Mouse (Mus musculus): ENCODE measurements at regions not wholly inside any gene's neighbourhood (a gene's known extent, or its start where the extent isn't known, plus 50 kb on each side); places are given as distances from the start of the nearest gene placed in this dataset.

DNA sequence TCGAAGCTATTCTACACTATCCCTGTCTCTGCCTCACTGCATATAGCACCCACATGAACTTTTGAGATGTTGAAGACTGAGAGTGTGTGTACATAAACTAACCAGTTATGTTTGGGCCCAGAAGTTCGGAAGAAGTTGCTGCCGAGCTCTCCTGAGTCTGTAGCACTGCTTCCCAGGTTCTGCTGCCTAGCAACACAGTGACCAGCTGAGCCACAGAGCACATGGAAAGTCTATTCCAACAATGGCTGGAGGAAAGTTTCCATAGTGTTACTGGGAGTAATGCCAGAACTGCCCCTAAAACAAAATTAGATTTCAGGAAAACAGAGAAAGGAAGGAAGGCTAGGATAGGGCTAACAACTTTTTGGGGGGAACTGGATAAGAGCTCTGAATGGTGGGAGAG is 489.2 kb upstream of the Marcks start:
- H3K79me2 ChIP-seq (replicated peaks; ENCODE audit: control insufficient read depth, insufficient read depth, low read length) = no peaks in the 10 kb centered on the region
- intact Hi-C loops (cut with DNase I) = no loop called here
- H3K36me3 ChIP-seq (ENCODE audit: control insufficient read depth, insufficient read depth, low read length) = no peaks in the 10 kb centered on the region
- TF ChIP-seq POLR2A (IDR thresholded peaks at IDR 0.05; ENCODE audit: insufficient read depth, low read depth, low read length) (no peak), EP300 (IDR thresholded peaks at IDR 0.05; ENCODE audit: insufficient read depth, low read depth, low read length) (no peak), CTCF (IDR thresholded peaks at IDR 0.05) (no peak)
- peaks cover 2% of the 10 kb centered on the region for H3K4me1 ChIP-seq (ENCODE audit: control insufficient read depth, insufficient read depth, low read length)
- H3K9ac ChIP-seq (ENCODE audit: low read depth, low read length) = no peak overlapping the region
- no peak overlapping the region for H3K4me3 ChIP-seq
- no peak overlapping the region for H3K27ac ChIP-seq
- WGBS = 57% methylated on average over 3 of the region's 3 CpGs
- no peaks in the 10 kb centered on the region for H3K27me3 ChIP-seq (ENCODE audit: control insufficient read depth, insufficient read depth, low read length)
- DNase-seq = peak in 1 of 2 experiments; percentile 13

DNA sequence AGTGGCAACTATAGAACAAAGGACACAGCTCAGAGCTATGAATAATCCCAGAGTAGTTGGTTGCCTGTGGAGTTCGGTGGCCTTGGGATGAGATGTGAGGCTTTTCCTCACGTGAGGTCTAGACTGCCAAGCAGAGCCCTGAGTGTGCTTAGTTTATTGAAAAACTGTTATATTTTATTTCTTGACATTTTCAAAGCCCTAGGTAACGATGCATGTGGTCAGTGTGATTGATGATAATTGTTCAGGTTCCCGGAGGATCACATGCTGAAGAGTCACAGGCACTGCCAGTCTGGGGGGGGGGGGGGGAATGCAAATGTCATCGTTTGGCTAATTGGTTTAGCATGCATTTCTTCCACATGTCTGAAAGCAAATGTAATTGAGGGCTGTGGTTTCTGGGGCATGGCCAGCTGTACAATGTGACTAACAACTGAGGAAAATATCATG is 488.1 kb upstream of the Marcks start:
- Histone ChIP-seq H3K36me3 (ENCODE audit: control insufficient read depth, insufficient read depth, low read length) (no peaks in the 10 kb centered on the region), H3K4me1 (ENCODE audit: control insufficient read depth, insufficient read depth, low read length) (peaks cover 2% of the 10 kb centered on the region), H3K9ac (ENCODE audit: low read depth, low read length) (no peak overlapping the region), H3K27me3 (ENCODE audit: control insufficient read depth, insufficient read depth, low read length) (no peaks in the 10 kb centered on the region), H3K4me3 (no peak overlapping the region), H3K79me2 (replicated peaks; ENCODE audit: control insufficient read depth, insufficient read depth, low read length) (no peaks in the 10 kb centered on the region), H3K27ac (no peak overlapping the region)
- DNase-seq = no peak
- TF ChIP-seq EP300 (IDR thresholded peaks at IDR 0.05; ENCODE audit: insufficient read depth, low read depth, low read length) (no peak), POLR2A (IDR thresholded peaks at IDR 0.05; ENCODE audit: insufficient read depth, low read depth, low read length) (no peak), CTCF (IDR thresholded peaks at IDR 0.05) (no peak)
- intact Hi-C loops (cut with DNase I) = no loop called here
- 81% methylated on average over 5 of the region's 5 CpGs for WGBS

DNA sequence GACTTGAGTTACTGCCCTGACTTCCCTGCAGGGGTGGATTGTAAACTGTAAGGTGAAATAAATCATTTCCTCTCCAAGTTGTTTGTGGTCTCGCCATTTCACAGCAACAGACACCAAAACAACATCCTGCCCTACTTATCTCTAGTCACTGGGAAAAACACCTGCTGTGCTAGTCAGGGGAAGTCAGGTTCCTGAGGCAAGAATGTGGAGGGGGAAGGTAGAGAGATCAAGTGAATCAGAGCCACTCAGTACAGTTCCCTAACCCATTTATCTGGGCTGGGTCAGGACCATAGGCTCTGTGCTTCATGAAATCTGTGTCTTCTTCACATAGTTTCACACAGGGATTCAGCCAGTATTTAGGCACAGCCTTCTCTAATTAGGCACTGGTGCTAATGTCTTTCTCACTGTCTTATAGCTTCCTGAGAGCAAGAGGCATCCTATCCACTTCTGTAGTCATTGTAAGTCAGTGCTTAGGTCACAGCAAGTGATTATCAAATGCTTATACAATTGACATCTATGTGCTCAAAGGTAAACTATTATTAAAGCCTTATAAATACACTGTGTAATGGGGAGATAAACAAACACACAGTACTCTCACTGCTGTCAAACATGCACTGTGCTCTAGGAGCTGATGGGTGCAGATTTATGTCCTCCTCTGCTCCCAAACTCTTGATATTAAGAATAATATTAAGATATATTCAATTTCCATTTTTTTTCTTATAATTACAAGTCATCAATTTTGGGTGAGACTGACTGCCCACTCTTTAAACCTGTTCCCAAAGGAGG is 487.4 kb upstream of the Marcks start:
- intact Hi-C loops (cut with DNase I) = no loop called here
- 55% methylated on average over 1 of the region's 1 CpGs for whole genome bisulfite sequencing

DNA sequence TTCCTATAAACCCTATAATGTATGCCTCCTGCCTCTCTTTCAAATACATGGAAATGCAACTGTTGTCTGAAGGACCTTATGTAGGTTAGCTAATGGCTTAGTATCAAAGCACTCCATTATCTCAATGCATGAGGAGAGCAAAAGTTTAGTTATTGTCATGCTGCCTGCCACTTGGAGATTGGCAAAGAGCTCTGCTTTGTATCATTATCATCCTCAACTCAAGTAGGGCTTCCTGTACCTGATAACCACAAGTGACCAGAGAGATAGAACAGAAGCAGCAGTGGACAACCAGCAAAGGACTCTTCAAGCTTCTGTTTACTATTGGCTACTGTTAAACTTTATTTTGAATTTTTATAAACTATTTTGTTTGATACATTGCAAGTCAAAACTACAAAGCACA is 484.3 kb upstream of the Marcks start:
- no peaks in the 10 kb centered on the region for H3K27me3 ChIP-seq (ENCODE audit: control insufficient read depth, insufficient read depth, low read length)
- no peaks in the 10 kb centered on the region for H3K36me3 ChIP-seq (ENCODE audit: control insufficient read depth, insufficient read depth, low read length)
- peaks cover 4% of the 10 kb centered on the region for H3K4me1 ChIP-seq (ENCODE audit: control insufficient read depth, insufficient read depth, low read length)
- DNase-seq = no peak
- intact Hi-C loops (cut with DNase I) = no loop called here
- H3K9ac ChIP-seq (ENCODE audit: low read depth, low read length) = no peak overlapping the region
- no peaks in the 10 kb centered on the region for H3K79me2 ChIP-seq (replicated peaks; ENCODE audit: control insufficient read depth, insufficient read depth, low read length)
- no peak overlapping the region for H3K4me3 ChIP-seq
- H3K27ac ChIP-seq = no peak overlapping the region
- TF ChIP-seq POLR2A (IDR thresholded peaks at IDR 0.05; ENCODE audit: insufficient read depth, low read depth, low read length) (no peak), CTCF (IDR thresholded peaks at IDR 0.05) (no peak), EP300 (IDR thresholded peaks at IDR 0.05; ENCODE audit: insufficient read depth, low read depth, low read length) (no peak)

More for the DNA sequence above, 487.4 kb upstream of the Marcks start:
- Histone ChIP-seq H3K79me2 (replicated peaks; ENCODE audit: control insufficient read depth, insufficient read depth, low read length) (no peaks in the 10 kb centered on the region), H3K9ac (ENCODE audit: low read depth, low read length) (no peak overlapping the region), H3K4me3 (no peak overlapping the region), H3K27ac (no peak overlapping the region), H3K36me3 (ENCODE audit: control insufficient read depth, insufficient read depth, low read length) (no peaks in the 10 kb centered on the region), H3K27me3 (ENCODE audit: control insufficient read depth, insufficient read depth, low read length) (no peaks in the 10 kb centered on the region), H3K4me1 (ENCODE audit: control insufficient read depth, insufficient read depth, low read length) (peaks cover 2% of the 10 kb centered on the region)
- TF ChIP-seq EP300 (IDR thresholded peaks at IDR 0.05; ENCODE audit: insufficient read depth, low read depth, low read length) = no peak
- TF ChIP-seq POLR2A (IDR thresholded peaks at IDR 0.05; ENCODE audit: insufficient read depth, low read depth, low read length) = no peak
- TF ChIP-seq CTCF (IDR thresholded peaks at IDR 0.05) = no peak
- no peak for DNase-seq

DNA sequence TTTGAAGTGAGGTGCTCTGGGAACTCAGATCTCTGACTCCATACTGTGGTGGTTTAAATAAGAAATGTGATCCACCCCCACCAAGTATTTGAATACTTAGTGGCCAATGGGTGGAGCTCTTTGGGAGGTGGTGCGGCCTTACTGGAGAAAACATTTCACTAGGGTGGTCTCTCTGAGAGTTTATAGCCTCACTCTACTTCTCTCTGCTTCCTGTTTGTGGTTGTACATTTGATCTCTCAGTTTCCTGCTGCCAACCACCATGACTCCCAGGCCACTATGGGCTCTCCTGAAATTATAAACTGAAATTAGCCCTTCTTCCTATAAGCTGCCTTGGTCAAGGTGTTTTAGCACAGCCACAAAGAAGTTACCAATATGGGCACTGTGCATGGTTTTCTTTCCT is 479.9 kb upstream of the Marcks start:
- intact Hi-C loops (cut with DNase I) = no loop called here
- no peak for DNase-seq
- Histone ChIP-seq H3K4me1 (ENCODE audit: control insufficient read depth, insufficient read depth, low read length) (peaks cover 2% of the 10 kb centered on the region), H3K79me2 (replicated peaks; ENCODE audit: control insufficient read depth, insufficient read depth, low read length) (no peaks in the 10 kb centered on the region), H3K27ac (no peak overlapping the region), H3K27me3 (ENCODE audit: control insufficient read depth, insufficient read depth, low read length) (no peaks in the 10 kb centered on the region), H3K9ac (ENCODE audit: low read depth, low read length) (no peak overlapping the region), H3K4me3 (no peak overlapping the region), H3K36me3 (ENCODE audit: control insufficient read depth, insufficient read depth, low read length) (no peaks in the 10 kb centered on the region)
- WGBS = 90% methylated on average over 1 of the region's 1 CpGs
- TF ChIP-seq POLR2A (IDR thresholded peaks at IDR 0.05; ENCODE audit: insufficient read depth, low read depth, low read length) (no peak), EP300 (IDR thresholded peaks at IDR 0.05; ENCODE audit: insufficient read depth, low read depth, low read length) (no peak), CTCF (IDR thresholded peaks at IDR 0.05) (no peak)

DNA sequence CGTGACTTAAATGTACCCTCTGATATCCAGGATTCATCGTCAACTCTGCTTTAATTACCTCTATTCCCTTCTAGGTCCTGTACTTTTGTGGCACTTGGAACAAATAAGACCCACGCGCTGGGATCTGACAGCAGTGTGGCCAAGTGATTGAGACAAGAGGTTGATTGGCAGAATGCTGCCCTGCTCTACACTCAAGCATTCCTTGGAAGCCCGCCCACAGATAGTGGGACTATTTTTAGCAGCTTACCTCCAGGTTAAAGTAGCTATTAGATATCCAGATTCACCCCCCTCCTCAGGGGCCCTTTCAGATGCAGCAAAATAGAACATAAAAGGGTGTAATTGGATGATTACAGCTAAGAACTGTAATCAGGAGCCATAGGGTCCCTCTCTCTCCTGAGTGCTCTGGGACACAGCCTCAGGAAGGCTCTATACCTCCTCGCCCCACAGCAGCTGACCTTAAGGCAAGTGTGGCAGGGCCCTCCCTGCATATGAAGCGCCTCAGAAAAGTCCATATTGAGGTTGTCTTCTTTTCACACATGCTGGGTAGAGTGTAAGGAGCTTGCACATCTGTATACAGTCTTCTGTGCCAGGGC is 479.1 kb upstream of the Marcks start:
- Histone ChIP-seq H3K9ac (ENCODE audit: low read depth, low read length) (no peak overlapping the region; the same call in 1 of the 2 replicates), H3K79me2 (replicated peaks; ENCODE audit: control insufficient read depth, insufficient read depth, low read length) (no peaks in the 10 kb centered on the region), H3K27me3 (ENCODE audit: control insufficient read depth, insufficient read depth, low read length) (no peaks in the 10 kb centered on the region), H3K4me3 (no peak overlapping the region), H3K36me3 (ENCODE audit: control insufficient read depth, insufficient read depth, low read length) (no peaks in the 10 kb centered on the region), H3K27ac (no peak overlapping the region), H3K4me1 (ENCODE audit: control insufficient read depth, insufficient read depth, low read length) (peaks cover 2% of the 10 kb centered on the region)
- WGBS = 55% methylated on average over 7 of the region's 7 CpGs
- intact Hi-C loops (cut with DNase I) = no loop called here
- peak; percentile 53 to 77 for DNase-seq
- TF ChIP-seq EP300 (IDR thresholded peaks at IDR 0.05; ENCODE audit: insufficient read depth, low read depth, low read length) (0 out of 2 replicates have a peak, but pooled peaks have one; percentile 56), POLR2A (IDR thresholded peaks at IDR 0.05; ENCODE audit: insufficient read depth, low read depth, low read length) (no peak), CTCF (IDR thresholded peaks at IDR 0.05) (no peak)
